Mouse (Mus musculus) liver, adult 2 months (tissue): ENCODE results near the gene Myom1. TPM values are rescaled to one million over a fixed set of nuclear protein-coding genes. Genes with fewer than 3 reads are reported as not detected.

ENCODE experiments used
- DNase-seq: peaks from one replicate; pipeline ENCODE4 v3.0.0-alpha.2; 2011; ENCODE audit warnings: low read depth, low spot score; ENCODE audit errors: extremely low read depth
- H3K27ac ChIP-seq: fragments of 200-500 bp; replicated peaks from 2 replicates; pipeline ENCODE4 v1.5.1; 2012; ENCODE audit warnings: low read depth, mild to moderate bottlenecking, control low read depth, inconsistent platforms, low read length; ENCODE audit not compliant: insufficient read depth
- H3K27me3 ChIP-seq: fragments of 200-500 bp; 2 replicates; pipeline ENCODE4 v1.6.1; 2012; ENCODE audit warnings: mild to moderate bottlenecking, moderate library complexity, low read length, inconsistent platforms; ENCODE audit not compliant: control insufficient read depth, insufficient read depth
- H3K36me3 ChIP-seq: fragments of 200-500 bp; 2 replicates; pipeline ENCODE4 v1.6.1; 2012; ENCODE audit warnings: low read length, inconsistent platforms; ENCODE audit not compliant: control insufficient read depth, insufficient read depth
- H3K4me1 ChIP-seq: fragments of 200-500 bp; 2 replicates; pipeline ENCODE4 v1.6.1; 2011; ENCODE audit warnings: low read length; ENCODE audit not compliant: control insufficient read depth, insufficient read depth
- H3K4me3 ChIP-seq: fragments of 200-500 bp; 2 replicates; pipeline ENCODE4 v1.5.1; 2011; ENCODE audit warnings: low read depth, mild to moderate bottlenecking, control low read depth, low read length, moderate library complexity; ENCODE audit not compliant: insufficient read depth
- H3K79me2 ChIP-seq: fragments of 200-500 bp; 2 replicates; pipeline ENCODE4 v1.6.1; 2012; ENCODE audit warnings: inconsistent platforms, mild to moderate bottlenecking, low read length, moderate library complexity; ENCODE audit not compliant: control insufficient read depth, insufficient read depth
- H3K9ac ChIP-seq: fragments of 200-500 bp; 2 replicates; pipeline ENCODE4 v1.6.1; 2012; ENCODE audit warnings: low read depth, mild to moderate bottlenecking, control low read depth, inconsistent platforms, low read length
- CTCF ChIP-seq: fragments of 200-500 bp; IDR thresholded peaks from 2 replicates; pipeline ENCODE4 v1.5.1; 2011; ENCODE audit warnings: low read depth, low read length, control low read depth
- POLR2A ChIP-seq: fragments of 200-500 bp; IDR thresholded peaks from 2 replicates; pipeline ENCODE4 v1.6.1; 2011; ENCODE audit warnings: low read length, control low read depth; ENCODE audit not compliant: insufficient read depth; ENCODE audit errors: extremely low read depth
- WGBS: fragments of 180-500 bp; shearing (Covaris S2); methylation state at CpG from one replicate; pipeline ENCODE4 v1.1.7; 2018; 5-methylcytosine and 5-hydroxymethylcytosine counted together
- polyA plus RNA-seq: library from polyadenylated mRNA; depleted of rRNA; stranded (reverse); fragments of >200 nt; gene quantifications from 2 replicates; pipeline ENCODE4 v1.2.3, GENCODE M21; 2012
- total RNA-seq: library from RNA; depleted of rRNA; stranded (reverse); fragments of >200 nt; gene quantifications from 2 replicates; pipeline ENCODE4 v1.2.3, GENCODE M21; 2014

Gene Myom1
- total and polyA plus RNA-seq, 2 experiments: 0.34 to 3.2 TPM

DNA sequence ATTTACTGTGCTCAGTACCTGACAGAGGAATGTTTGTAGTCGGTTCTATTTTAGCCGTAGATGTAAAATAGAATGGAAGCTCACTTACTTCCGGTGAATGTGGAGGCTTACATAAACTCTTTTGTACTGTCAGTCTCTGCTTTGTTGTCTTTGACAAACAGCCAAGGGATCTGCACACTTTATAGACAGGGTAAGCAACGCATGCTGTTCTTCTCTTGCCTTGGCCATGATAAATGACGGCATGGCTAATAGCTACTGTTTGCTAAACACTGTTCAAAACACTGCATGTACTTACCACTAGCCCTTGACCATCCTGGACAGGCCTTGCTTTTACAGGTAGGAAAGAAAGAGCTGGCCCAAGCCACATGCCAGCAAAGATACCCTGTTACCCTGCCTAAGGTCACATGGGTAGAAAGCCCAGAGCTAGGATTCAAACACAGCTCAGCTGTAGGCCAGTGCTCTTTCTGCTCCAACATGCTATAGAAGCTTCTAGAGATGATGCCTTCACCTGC is 59.7 kb downstream of the Myom1 start:
- H3K4me1 ChIP-seq: peaks cover 9% of the 10 kb centered on the region
- H3K4me3 ChIP-seq: no peak overlapping the region
- no peaks in the 10 kb centered on the region for H3K27me3 ChIP-seq
- peak; percentile 54 for DNase-seq
- H3K36me3 ChIP-seq: no peaks in the 10 kb centered on the region
- no peak overlapping the region for H3K27ac ChIP-seq
- H3K9ac ChIP-seq: no peak overlapping the region
- TF ChIP-seq CTCF (no peak), POLR2A (no peak)
- 42% methylated on average over 5 of the region's 5 CpGs for WGBS
- H3K79me2 ChIP-seq: no peaks in the 10 kb centered on the region

GRCm38 (mm10) chr17:71062870-71063602 is 60.6 kb downstream of the Myom1 start:
- 26% methylated on average over 13 of the region's 13 CpGs for WGBS
- TF ChIP-seq POLR2A (no peak), CTCF (no peak)
- H3K36me3 ChIP-seq: no peaks in the 10 kb centered on the region
- peaks cover 9% of the 10 kb centered on the region for H3K4me1 ChIP-seq
- no peaks in the 10 kb centered on the region for H3K27me3 ChIP-seq
- H3K27ac ChIP-seq: peak overlapping the region; percentile 63
- no peak overlapping the region for H3K4me3 ChIP-seq
- H3K79me2 ChIP-seq: no peaks in the 10 kb centered on the region
- peak overlapping the region; percentile 1; the same call in 1 of the 2 replicates for H3K9ac ChIP-seq
- peak; percentile 97 for DNase-seq

- Histone ChIP-seq H3K4me3 (no peak overlapping the region), H3K27me3 (no peaks in the 10 kb centered on the region), H3K9ac (no peak overlapping the region), H3K79me2 (no peaks in the 10 kb centered on the region), H3K4me1 (peaks cover 9% of the 10 kb centered on the region), H3K36me3 (no peaks in the 10 kb centered on the region), H3K27ac (no peak overlapping the region)
- 63% methylated on average over 7 of the region's 7 CpGs for WGBS
- no peak for TF ChIP-seq CTCF
- TF ChIP-seq POLR2A: no peak
- DNase-seq: peak; percentile 41
Observed at GRCm38 (mm10) chr17:71064463-71065014, 62.1 kb downstream of the Myom1 start.

- no peak for DNase-seq
- H3K36me3 ChIP-seq: no peaks in the 10 kb centered on the region
- no peak for TF ChIP-seq CTCF
- TF ChIP-seq POLR2A: no peak
- H3K79me2 ChIP-seq: no peaks in the 10 kb centered on the region
- WGBS: 74% methylated on average over 6 of the region's 6 CpGs
- no peak overlapping the region for H3K9ac ChIP-seq
- H3K4me1 ChIP-seq: peaks cover 9% of the 10 kb centered on the region
- H3K4me3 ChIP-seq: no peak overlapping the region
- no peak overlapping the region for H3K27ac ChIP-seq
- no peaks in the 10 kb centered on the region for H3K27me3 ChIP-seq
Observed at GRCm38 (mm10) chr17:71065127-71065526, 62.7 kb downstream of the Myom1 start.

DNA sequence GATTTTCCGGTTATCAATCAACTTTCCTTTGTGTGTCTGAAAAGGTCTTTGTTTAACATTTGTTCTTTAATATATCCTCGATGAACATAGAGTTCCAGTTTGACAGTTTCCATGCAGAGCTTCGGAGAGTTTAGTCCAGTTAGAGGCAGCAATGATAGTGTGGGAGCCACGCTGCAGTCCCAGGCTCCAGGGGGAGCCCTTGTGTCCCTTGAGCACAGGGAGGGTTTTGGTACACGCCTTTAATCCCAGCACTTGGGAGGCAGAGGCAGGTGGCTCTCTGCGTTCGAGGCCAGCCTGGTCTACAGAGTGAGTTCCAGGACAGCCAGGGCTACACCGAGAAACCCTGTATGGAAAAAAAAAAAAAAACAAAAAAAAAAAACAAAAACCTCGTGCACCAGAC is 66.7 kb downstream of the Myom1 start:
- Histone ChIP-seq H3K27ac (no peak overlapping the region), H3K27me3 (no peaks in the 10 kb centered on the region), H3K36me3 (no peaks in the 10 kb centered on the region), H3K4me3 (no peak overlapping the region), H3K79me2 (no peaks in the 10 kb centered on the region), H3K9ac (no peak overlapping the region), H3K4me1 (no peaks in the 10 kb centered on the region)
- DNase-seq: no peak
- TF ChIP-seq CTCF (peak; percentile 74), POLR2A (no peak)
- WGBS: 84% methylated on average over 9 of the region's 9 CpGs

DNA sequence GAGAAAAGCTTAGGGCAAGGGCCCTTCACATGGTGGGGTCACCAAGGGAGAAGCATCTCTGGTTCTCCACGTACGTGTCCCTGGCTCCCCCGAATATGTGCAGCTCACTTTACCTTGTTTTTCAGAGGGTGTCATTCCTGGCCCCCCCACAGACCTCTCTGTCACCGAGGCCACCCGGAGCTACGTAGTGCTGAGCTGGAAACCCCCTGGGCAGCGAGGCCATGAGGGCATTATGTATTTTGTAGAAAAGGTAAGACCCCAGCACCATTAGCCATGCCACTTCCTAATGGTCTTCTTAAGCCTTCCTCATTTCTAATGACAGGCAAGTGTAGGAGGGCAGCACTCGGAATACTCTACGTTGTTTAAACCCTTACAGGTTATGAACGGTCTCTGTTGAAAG is 69.5 kb downstream of the Myom1 start:
- Histone ChIP-seq H3K9ac (no peak overlapping the region), H3K79me2 (no peaks in the 10 kb centered on the region), H3K4me3 (no peak overlapping the region), H3K27me3 (no peaks in the 10 kb centered on the region), H3K4me1 (no peaks in the 10 kb centered on the region), H3K36me3 (no peaks in the 10 kb centered on the region), H3K27ac (no peak overlapping the region)
- WGBS: 95% methylated on average over 10 of the region's 10 CpGs
- TF ChIP-seq CTCF (no peak), POLR2A (no peak)
- DNase-seq: no peak
